Mouse (Mus musculus): ENCODE data around the gene Stub1. TPM values are rescaled to one million over a fixed set of nuclear protein-coding genes. Genes with fewer than 3 reads are reported as not detected.
A peak's percentile ranks its signal among the peaks of the same experiment; 100 is the strongest.

The Stub1 gene
- polyA plus RNA-seq, 1 experiment from 2014 or later = 112 TPM

- no peaks in the 10 kb centered on the region for H3K9me3 ChIP-seq (replicated peaks; ENCODE audit: control insufficient read depth, low read length)
- H3K27ac ChIP-seq (ENCODE audit: low read length) = peak within 1 kb of the TSS; percentile 75
- 1% methylated on average over 32 of the region's 32 CpGs for whole genome bisulfite sequencing (ENCODE audit: insufficient replicate concordance)
- peak within 1 kb of the TSS; percentile 73 for H3K9ac ChIP-seq (ENCODE audit: low read depth, low read length)
- peaks cover 60% of the 10 kb centered on the region for H3K4me1 ChIP-seq (ENCODE audit: control insufficient read depth, low read depth, low read length)
- peaks cover 14% of the 10 kb centered on the region for H3K36me3 ChIP-seq (ENCODE audit: control insufficient read depth, insufficient read depth)
- no peaks in the 10 kb centered on the region for H3K27me3 ChIP-seq (ENCODE audit: control insufficient read depth, insufficient read depth, low read depth, low read length)
- H3K4me2 ChIP-seq (ENCODE audit: low read depth, low read length) = peak within 1 kb of the TSS; percentile 69
- H3K4me3 ChIP-seq (ENCODE audit: low read depth, low read length) = peak within 1 kb of the TSS; percentile 60
- ATAC-seq (ENCODE audit: low read depth) = peak; percentile 11; the same call in 1 of the 2 replicates
These were observed 4.3 kb downstream of the Stub1 start, which contains the start of gene Jmjd8 for GRCm38 (mm10) chr17:25828712-25829557. Gene Jmjd8, plus strand, starts transcription at chr17:25828867.

GRCm38 (mm10) chr17:25828223-25828594 is 5.0 kb downstream of the Stub1 start:
- H3K36me3 ChIP-seq (ENCODE audit: control insufficient read depth, insufficient read depth) = peaks cover 14% of the 10 kb centered on the region
- peak overlapping the region; percentile 69 for H3K4me2 ChIP-seq (ENCODE audit: low read depth, low read length)
- peaks cover 55% of the 10 kb centered on the region for H3K4me1 ChIP-seq (ENCODE audit: control insufficient read depth, low read depth, low read length)
- no peak for ATAC-seq (ENCODE audit: low read depth)
- H3K9me3 ChIP-seq (replicated peaks; ENCODE audit: control insufficient read depth, low read length) = no peaks in the 10 kb centered on the region
- no peaks in the 10 kb centered on the region for H3K27me3 ChIP-seq (ENCODE audit: control insufficient read depth, insufficient read depth, low read depth, low read length)
- peak overlapping the region; percentile 73; the same call in 1 of the 2 replicates for H3K9ac ChIP-seq (ENCODE audit: low read depth, low read length)
- 83% methylated on average over 8 of the region's 8 CpGs for WGBS (ENCODE audit: insufficient replicate concordance)
- peak overlapping the region; percentile 75 for H3K27ac ChIP-seq (ENCODE audit: low read length)
- peak overlapping the region; percentile 60 for H3K4me3 ChIP-seq (ENCODE audit: low read depth, low read length)

GRCm38 (mm10) chr17:25827546-25828222 is 5.5 kb downstream of the Stub1 start:
- H3K27ac ChIP-seq (ENCODE audit: low read length) = no peak overlapping the region
- H3K9ac ChIP-seq (ENCODE audit: low read depth, low read length) = no peak overlapping the region
- no peak overlapping the region for H3K4me2 ChIP-seq (ENCODE audit: low read depth, low read length)
- H3K27me3 ChIP-seq (ENCODE audit: control insufficient read depth, insufficient read depth, low read depth, low read length) = no peaks in the 10 kb centered on the region
- 89% methylated on average over 22 of the region's 22 CpGs for WGBS (ENCODE audit: insufficient replicate concordance)
- H3K4me1 ChIP-seq (ENCODE audit: control insufficient read depth, low read depth, low read length) = peaks cover 58% of the 10 kb centered on the region
- no peak overlapping the region for H3K4me3 ChIP-seq (ENCODE audit: low read depth, low read length)
- no peaks in the 10 kb centered on the region for H3K9me3 ChIP-seq (replicated peaks; ENCODE audit: control insufficient read depth, low read length)
- peaks cover 14% of the 10 kb centered on the region for H3K36me3 ChIP-seq (ENCODE audit: control insufficient read depth, insufficient read depth)
- no peak for ATAC-seq (ENCODE audit: low read depth)

- no peaks in the 10 kb centered on the region for H3K9me3 ChIP-seq (replicated peaks; ENCODE audit: control insufficient read depth, low read length)
- H3K36me3 ChIP-seq (ENCODE audit: control insufficient read depth, insufficient read depth) = peaks cover 14% of the 10 kb centered on the region
- ATAC-seq (ENCODE audit: low read depth) = no peak
These were observed 6.2 kb downstream of the Stub1 start for GRCm38 (mm10) chr17:25827011-25827410.

GRCm38 (mm10) chr17:25825984-25826570 is 7.1 kb downstream of the Stub1 start:
- no peak overlapping the region for H3K4me2 ChIP-seq (ENCODE audit: low read depth, low read length)
- no peak overlapping the region for H3K9ac ChIP-seq (ENCODE audit: low read depth, low read length)
- no peak for ATAC-seq (ENCODE audit: low read depth)
- H3K36me3 ChIP-seq (ENCODE audit: control insufficient read depth, insufficient read depth) = peaks cover 9% of the 10 kb centered on the region
- no peak overlapping the region for H3K4me3 ChIP-seq (ENCODE audit: low read depth, low read length)
- no peaks in the 10 kb centered on the region for H3K9me3 ChIP-seq (replicated peaks; ENCODE audit: control insufficient read depth, low read length)
- peaks cover 3% of the 10 kb centered on the region for H3K27me3 ChIP-seq (ENCODE audit: control insufficient read depth, insufficient read depth, low read depth, low read length)
- H3K4me1 ChIP-seq (ENCODE audit: control insufficient read depth, low read depth, low read length) = peaks cover 44% of the 10 kb centered on the region
- WGBS (ENCODE audit: insufficient replicate concordance) = 85% methylated on average over 27 of the region's 27 CpGs
- no peak overlapping the region for H3K27ac ChIP-seq (ENCODE audit: low read length)

More at GRCm38 (mm10) chr17:25827011-25827410, 6.2 kb downstream of the Stub1 start:
- WGBS (ENCODE audit: insufficient replicate concordance) = 86% methylated on average over 13 of the region's 13 CpGs
- Histone ChIP-seq H3K4me3 (ENCODE audit: low read depth, low read length) (no peak overlapping the region), H3K27me3 (ENCODE audit: control insufficient read depth, insufficient read depth, low read depth, low read length) (no peaks in the 10 kb centered on the region; the same call in 1 of the 2 replicates), H3K4me1 (ENCODE audit: control insufficient read depth, low read depth, low read length) (peaks cover 54% of the 10 kb centered on the region), H3K4me2 (ENCODE audit: low read depth, low read length) (no peak overlapping the region), H3K27ac (ENCODE audit: low read length) (no peak overlapping the region), H3K9ac (ENCODE audit: low read depth, low read length) (no peak overlapping the region)

GRCm38 (mm10) chr17:25825311-25825710 is 7.9 kb downstream of the Stub1 start:
- WGBS (ENCODE audit: insufficient replicate concordance) = 76% methylated on average over 6 of the region's 6 CpGs

GRCm38 (mm10) chr17:25824362-25825142 is 8.7 kb downstream of the Stub1 start:
- ATAC-seq (ENCODE audit: low read depth) = no peak
- H3K27me3 ChIP-seq (ENCODE audit: control insufficient read depth, insufficient read depth, low read depth, low read length) = peaks cover 13% of the 10 kb centered on the region
- H3K36me3 ChIP-seq (ENCODE audit: control insufficient read depth, insufficient read depth) = no peaks in the 10 kb centered on the region; the same call in none of the 2 replicates
- H3K4me1 ChIP-seq (ENCODE audit: control insufficient read depth, low read depth, low read length) = peaks cover 30% of the 10 kb centered on the region
- no peaks in the 10 kb centered on the region for H3K9me3 ChIP-seq (replicated peaks; ENCODE audit: control insufficient read depth, low read length)
- H3K27ac ChIP-seq (ENCODE audit: low read length) = peak overlapping the region; percentile 60; the same call in 1 of the 2 replicates
- H3K4me3 ChIP-seq (ENCODE audit: low read depth, low read length) = peak overlapping the region; percentile 85
- 55% methylated on average over 17 of the region's 17 CpGs for WGBS (ENCODE audit: insufficient replicate concordance)
- peak overlapping the region; percentile 77 for H3K9ac ChIP-seq (ENCODE audit: low read depth, low read length)
- H3K4me2 ChIP-seq (ENCODE audit: low read depth, low read length) = peak overlapping the region; percentile 92

More at GRCm38 (mm10) chr17:25825311-25825710, 7.9 kb downstream of the Stub1 start:
- Histone ChIP-seq H3K9me3 (replicated peaks; ENCODE audit: control insufficient read depth, low read length) (no peaks in the 10 kb centered on the region), H3K4me2 (ENCODE audit: low read depth, low read length) (no peak overlapping the region), H3K27me3 (ENCODE audit: control insufficient read depth, insufficient read depth, low read depth, low read length) (peaks cover 6% of the 10 kb centered on the region), H3K4me1 (ENCODE audit: control insufficient read depth, low read depth, low read length) (peaks cover 37% of the 10 kb centered on the region), H3K36me3 (ENCODE audit: control insufficient read depth, insufficient read depth) (peaks cover 3% of the 10 kb centered on the region), H3K4me3 (ENCODE audit: low read depth, low read length) (no peak overlapping the region), H3K27ac (ENCODE audit: low read length) (no peak overlapping the region), H3K9ac (ENCODE audit: low read depth, low read length) (peak overlapping the region; percentile 77; the same call in 1 of the 2 replicates)
- no peak for ATAC-seq (ENCODE audit: low read depth)

GRCm38 (mm10) chr17:25823452-25823851 is 9.8 kb downstream of the Stub1 start, which contains the start of gene Wdr24:
Gene Wdr24, plus strand, starts transcription at chr17:25823627.
- Histone ChIP-seq H3K9me3 (replicated peaks; ENCODE audit: control insufficient read depth, low read length) (no peaks in the 10 kb centered on the region), H3K27ac (ENCODE audit: low read length) (peak within 1 kb of the TSS; percentile 60), H3K9ac (ENCODE audit: low read depth, low read length) (peak within 1 kb of the TSS; percentile 77), H3K27me3 (ENCODE audit: control insufficient read depth, insufficient read depth, low read depth, low read length) (peaks cover 24% of the 10 kb centered on the region), H3K4me1 (ENCODE audit: control insufficient read depth, low read depth, low read length) (peaks cover 27% of the 10 kb centered on the region), H3K36me3 (ENCODE audit: control insufficient read depth, insufficient read depth) (no peaks in the 10 kb centered on the region; the same call in none of the 2 replicates), H3K4me3 (ENCODE audit: low read depth, low read length) (peak within 1 kb of the TSS; percentile 85), H3K4me2 (ENCODE audit: low read depth, low read length) (peak within 1 kb of the TSS; percentile 92)
- ATAC-seq (ENCODE audit: low read depth) = peak; percentile 64
- WGBS (ENCODE audit: insufficient replicate concordance) = under 1% methylated on average over 18 of the region's 18 CpGs

Measured in liver, embryonic 16.5 days (tissue).